Mouse (Mus musculus) kidney, adult 2 months (tissue): ENCODE results near the gene Fbxo22.

Experiments used
- CTCF ChIP-seq: fragments of 200-500 bp; conservative IDR thresholded peaks from 2 replicates; pipeline ENCODE4 v1.5.1; 2011; ENCODE audit warnings: low read depth, mild to moderate bottlenecking, control low read depth, low read length, moderate library complexity, mixed read lengths; ENCODE audit not compliant: insufficient read depth, insufficient read length
- POLR2A ChIP-seq: fragments of 200-500 bp; IDR thresholded peaks from one replicate; pipeline ENCODE4 v1.6.1; 2011; ENCODE audit warnings: low read depth, low read length, control low read depth

GRCm38 (mm10) chr9:55246918-55247317 is 38.2 kb downstream of the Fbxo22 start:
- TF ChIP-seq CTCF (no peak), POLR2A (no peak)
